Mouse (Mus musculus) midbrain, embryonic 11.5 days (tissue): ENCODE measurements around the gene Tor2a. TPM values are rescaled to one million over a fixed set of nuclear protein-coding genes. Genes with fewer than 3 reads are reported as not detected.
A peak's percentile ranks its signal among the peaks of the same experiment; 100 is the strongest.

ENCODE experiments used
- ATAC-seq: fragments of 200-750 bp; cut with Nextera tagmentation; 2 replicates; pipeline ENCODE4 v1.8.0; 2017; ENCODE audit warnings: moderate TSS enrichment, moderate library complexity; ENCODE audit not compliant: low FRiP score
- DNase-seq: peaks from one replicate; pipeline ENCODE4 v3.0.0; 2015; ENCODE audit warnings: low spot score; ENCODE audit errors: missing footprints
- H3K27ac ChIP-seq: fragments of 300-500 bp; sonication (generic); 2 replicates; pipeline ENCODE4 v1.5.1; 2014; ENCODE audit warnings: low read depth, low read length
- H3K27me3 ChIP-seq: fragments of 300-500 bp; sonication (generic); 2 replicates; pipeline ENCODE4 v1.6.1; 2014; ENCODE audit warnings: mild to moderate bottlenecking, low read length, moderate library complexity, mixed read lengths; ENCODE audit not compliant: control insufficient read depth, insufficient read depth
- H3K36me3 ChIP-seq: fragments of 300-500 bp; sonication (generic); 2 replicates; pipeline ENCODE4 v1.6.1; 2014; ENCODE audit warnings: mild to moderate bottlenecking, low read length, moderate library complexity, mixed read lengths; ENCODE audit not compliant: control insufficient read depth, insufficient read depth
- H3K4me1 ChIP-seq: fragments of 300-500 bp; sonication (generic); 2 replicates; pipeline ENCODE4 v1.6.1; 2014; ENCODE audit warnings: low read length; ENCODE audit not compliant: control insufficient read depth, insufficient read depth
- H3K4me2 ChIP-seq: fragments of 300-500 bp; sonication (generic); 2 replicates; pipeline ENCODE4 v1.6.1; 2014; ENCODE audit warnings: mild to moderate bottlenecking, moderate library complexity
- H3K4me3 ChIP-seq: fragments of 300-500 bp; sonication (generic); 2 replicates; pipeline ENCODE4 v1.5.1; 2014; ENCODE audit warnings: low read depth, low read length
- H3K9ac ChIP-seq: fragments of 300-500 bp; sonication (generic); 2 replicates; pipeline ENCODE4 v1.6.1; 2014; ENCODE audit warnings: low read length
- H3K9me3 ChIP-seq: fragments of 300-500 bp; sonication (generic); 2 replicates; pipeline ENCODE4 v1.6.1; 2016; ENCODE audit warnings: low read length; ENCODE audit not compliant: control insufficient read depth
- WGBS: fragments of 180-500 bp; shearing (Covaris S2); extraction: QIAGEN DNeasy Blood & Tissue Kit; methylation state at CpG from one replicate; pipeline ENCODE4 v1.1.7; 2014; 5-methylcytosine and 5-hydroxymethylcytosine counted together
- polyA plus RNA-seq: library from polyadenylated mRNA; unstranded; fragments of >200 nt; fragmentation: Nextera tagmentation; extraction: Ambion mirVana; gene quantifications from 2 replicates; pipeline ENCODE4 v1.2.1, GENCODE M21; 2014

Tor2a gene
- polyA plus RNA-seq = 47.7 and 51.4 TPM in 2 replicates

DNA sequence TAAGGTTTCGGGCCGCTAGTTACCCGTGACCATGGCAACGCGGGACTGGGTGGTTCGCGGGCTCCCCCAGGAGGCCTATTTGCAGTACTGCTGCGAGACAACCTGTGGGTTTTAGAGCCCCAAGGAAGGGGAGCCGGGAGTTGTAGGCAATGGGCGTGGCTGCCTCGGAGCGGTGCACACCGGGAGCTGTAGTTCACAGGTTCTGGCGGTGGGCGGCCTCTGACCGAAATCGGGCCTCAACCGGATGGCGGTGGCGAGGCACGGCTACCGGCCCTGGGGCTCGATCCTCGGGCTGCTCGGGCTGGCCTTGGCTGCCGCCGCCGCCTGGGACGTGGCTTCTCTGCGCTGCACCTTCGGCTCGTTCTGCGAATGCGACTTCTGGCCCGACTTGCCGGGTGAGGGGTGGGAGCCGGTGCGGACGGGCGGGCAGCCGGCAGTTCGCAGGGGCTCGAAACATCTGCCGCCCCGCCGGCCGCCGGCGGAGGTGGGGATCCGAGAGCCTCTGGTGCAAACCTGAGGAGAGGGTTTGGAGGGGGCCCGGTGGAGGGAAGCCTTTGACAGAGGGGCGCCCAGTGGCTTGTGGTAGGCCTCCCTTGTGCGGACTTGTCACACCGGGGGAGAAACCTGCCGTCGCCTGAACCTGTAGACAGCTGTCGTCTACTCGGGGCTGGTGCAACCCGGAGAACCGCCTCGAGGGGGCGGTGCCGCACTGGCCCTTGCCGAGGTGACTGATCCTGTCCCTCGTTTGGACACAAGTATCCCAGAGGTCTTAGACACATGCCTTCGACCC lies at the start of gene Tor2a:
Tor2a (plus strand) TSS at position 179 of the 790 bp plus-strand sequence.
- Histone ChIP-seq H3K4me3 (peak within 1 kb of the TSS; percentile 61), H3K4me2 (peak within 1 kb of the TSS; percentile 54), H3K27ac (peak within 1 kb of the TSS; percentile 75), H3K9me3 (no peaks in the 10 kb centered on the region), H3K27me3 (0 out of 2 replicates have a peak, but pooled peaks cover 2% of the 10 kb centered on the region), H3K36me3 (peaks cover 4% of the 10 kb centered on the region; the same call in 1 of the 2 replicates), H3K9ac (peak within 1 kb of the TSS; percentile 81), H3K4me1 (peaks cover 7% of the 10 kb centered on the region; the same call in 1 of the 2 replicates)
- ATAC-seq (peak; percentile 93), DNase-seq (peak; percentile 99)
- under 1% methylated on average over 66 of the region's 66 CpGs for WGBS

- Histone ChIP-seq H3K27me3 (no peaks in the 10 kb centered on the region), H3K36me3 (peaks cover 29% of the 10 kb centered on the region), H3K4me2 (no peak overlapping the region), H3K4me3 (no peak overlapping the region), H3K9me3 (no peaks in the 10 kb centered on the region), H3K4me1 (peaks cover 10% of the 10 kb centered on the region), H3K9ac (no peak overlapping the region), H3K27ac (no peak overlapping the region)
- 53% methylated on average over 3 of the region's 3 CpGs for WGBS
- ATAC-seq (no peak), DNase-seq (peak; percentile 93)
Measured at GRCm38 (mm10) chr2:32708643-32709042, 48.4 kb upstream of the Tor2a start.

DNA sequence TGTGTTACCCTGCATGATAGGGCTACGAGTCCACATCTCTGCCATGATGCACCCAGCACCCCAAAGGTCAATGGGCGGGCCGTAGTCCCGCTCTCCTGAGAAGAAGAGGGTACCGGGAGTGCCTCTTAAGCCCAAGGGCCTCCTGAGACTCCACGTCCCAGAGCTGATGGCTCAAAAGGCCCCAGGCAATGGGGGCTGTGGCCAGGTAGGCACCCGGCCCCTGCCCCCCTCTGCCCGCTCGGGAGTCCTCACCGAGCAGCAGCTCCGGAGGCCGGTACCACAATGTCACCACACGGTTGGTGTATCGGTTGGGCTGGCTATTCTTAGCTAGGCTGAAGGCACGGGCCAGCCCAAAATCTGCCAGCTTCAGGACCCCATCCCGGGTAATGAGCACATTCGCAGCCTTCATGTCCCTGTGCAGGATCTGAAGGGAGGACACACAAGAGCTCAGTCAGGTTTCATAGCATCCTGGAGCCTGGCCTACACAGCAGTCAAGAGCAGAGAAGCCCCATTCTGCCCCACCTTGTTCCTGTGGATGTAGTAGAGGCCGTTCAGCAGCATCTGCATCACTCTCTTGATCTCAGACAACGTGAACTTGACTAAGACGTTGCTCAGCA lies 47.4 kb upstream of the Tor2a start:
- no peak overlapping the region for H3K4me2 ChIP-seq
- peaks cover 27% of the 10 kb centered on the region for H3K36me3 ChIP-seq
- no peak for DNase-seq
- no peak for ATAC-seq
- no peak overlapping the region for H3K27ac ChIP-seq
- 95% methylated on average over 20 of the region's 20 CpGs for WGBS
- no peak overlapping the region for H3K9ac ChIP-seq
- H3K4me1 ChIP-seq = peaks cover 16% of the 10 kb centered on the region
- H3K4me3 ChIP-seq = no peak overlapping the region
- H3K27me3 ChIP-seq = no peaks in the 10 kb centered on the region
- no peaks in the 10 kb centered on the region for H3K9me3 ChIP-seq

DNA sequence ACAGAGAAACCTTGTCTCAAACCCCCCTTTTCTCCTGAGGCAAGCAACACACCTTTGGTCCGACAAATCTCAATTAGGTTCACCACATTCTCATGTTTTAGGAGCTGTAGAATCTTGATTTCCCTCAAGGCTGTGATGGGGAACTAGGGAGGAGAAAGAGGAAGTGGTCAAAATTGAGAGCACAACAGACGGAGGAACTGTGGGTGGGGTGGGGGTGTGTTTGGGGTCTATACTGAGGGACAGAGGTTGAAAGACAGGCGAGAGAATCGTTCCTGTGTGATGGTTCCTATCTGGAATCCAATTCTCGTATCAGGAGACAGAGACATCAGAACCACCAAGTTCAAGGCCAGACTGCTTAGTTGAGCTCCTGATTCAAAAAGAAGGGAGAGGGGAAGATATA lies 46.6 kb upstream of the Tor2a start:
- no peak overlapping the region for H3K4me3 ChIP-seq
- H3K4me2 ChIP-seq = no peak overlapping the region
- H3K36me3 ChIP-seq = peaks cover 27% of the 10 kb centered on the region
- DNase-seq = no peak
- no peaks in the 10 kb centered on the region for H3K9me3 ChIP-seq
- H3K27ac ChIP-seq = no peak overlapping the region
- 91% methylated on average over 5 of the region's 5 CpGs for WGBS
- peaks cover 16% of the 10 kb centered on the region for H3K4me1 ChIP-seq
- no peaks in the 10 kb centered on the region for H3K27me3 ChIP-seq
- no peak overlapping the region for H3K9ac ChIP-seq
- ATAC-seq = no peak

DNA sequence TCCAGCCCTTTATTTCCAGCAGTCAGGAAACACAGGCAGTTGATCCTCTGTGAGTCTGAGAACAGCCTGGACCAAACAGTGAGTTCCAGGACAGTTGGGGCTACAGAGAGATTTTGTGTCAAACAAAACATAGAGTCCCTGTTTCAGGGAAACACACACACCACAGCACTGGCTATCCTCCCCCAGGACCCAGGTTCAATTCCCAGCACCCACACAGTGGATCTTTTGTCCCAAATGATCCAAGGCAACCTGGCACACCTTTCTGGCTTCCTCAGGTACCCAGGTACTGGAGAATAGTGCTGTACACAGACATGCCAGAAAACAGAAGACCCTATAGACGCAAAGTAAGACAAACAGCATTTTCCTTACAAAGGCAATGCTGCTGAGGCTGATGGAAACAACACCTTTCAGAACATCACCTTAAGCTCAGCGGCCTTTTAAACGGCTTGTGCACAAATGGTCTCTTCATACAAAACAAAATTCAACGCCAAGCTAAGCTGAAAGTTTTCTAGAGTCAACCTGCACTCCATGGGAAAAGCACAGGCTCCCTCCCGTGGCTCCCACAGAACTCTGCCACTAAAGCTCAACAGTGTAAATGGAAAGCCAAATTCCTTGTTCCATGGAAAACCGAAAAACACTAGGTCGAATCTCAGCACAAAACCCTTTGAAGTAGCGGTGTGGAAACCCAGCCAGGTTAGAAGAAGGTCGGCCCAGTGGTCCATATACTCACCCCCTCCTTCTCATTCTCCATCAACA lies 45.6 kb upstream of the Tor2a start:
- no peak for ATAC-seq
- peak overlapping the region; percentile 92 for H3K4me2 ChIP-seq
- 26% methylated on average over 9 of the region's 9 CpGs for WGBS
- DNase-seq = no peak
- H3K9ac ChIP-seq = peak overlapping the region; percentile 88
- H3K9me3 ChIP-seq = no peaks in the 10 kb centered on the region
- H3K4me1 ChIP-seq = peaks cover 16% of the 10 kb centered on the region
- H3K27me3 ChIP-seq = no peaks in the 10 kb centered on the region
- peaks cover 19% of the 10 kb centered on the region for H3K36me3 ChIP-seq
- no peak overlapping the region for H3K27ac ChIP-seq
- H3K4me3 ChIP-seq = peak overlapping the region; percentile 74

DNA sequence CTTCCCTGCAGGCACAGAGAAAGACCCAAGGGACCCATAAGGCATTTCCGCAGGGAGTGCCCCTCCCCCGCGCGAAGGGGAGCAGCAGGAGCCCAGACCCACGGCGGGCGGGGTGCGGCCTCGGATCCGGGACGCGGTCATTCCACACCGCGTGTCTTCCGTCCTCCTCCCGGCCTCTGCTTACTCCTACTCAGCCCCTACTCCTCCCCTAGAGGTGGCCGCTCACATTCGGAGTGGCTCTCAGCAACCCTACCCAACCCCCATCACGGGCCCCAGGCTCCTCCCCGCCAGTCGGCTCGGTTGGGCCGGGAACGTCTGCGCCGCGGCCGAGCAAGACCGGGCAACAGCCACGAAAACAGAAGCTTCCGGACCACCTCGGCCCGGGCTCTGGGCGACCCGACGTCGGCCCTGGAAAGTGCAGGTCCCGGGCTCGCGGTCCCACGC lies 44.9 kb upstream of the Tor2a start:
- peaks cover 16% of the 10 kb centered on the region for H3K4me1 ChIP-seq
- under 1% methylated on average over 41 of the region's 41 CpGs for WGBS
- no peaks in the 10 kb centered on the region for H3K9me3 ChIP-seq
- H3K36me3 ChIP-seq = peaks cover 15% of the 10 kb centered on the region
- peak overlapping the region; percentile 74 for H3K4me3 ChIP-seq
- H3K27ac ChIP-seq = peak overlapping the region; percentile 94
- H3K4me2 ChIP-seq = peak overlapping the region; percentile 92
- ATAC-seq (peak; percentile 61), DNase-seq (peak; percentile 91)
- peak overlapping the region; percentile 88 for H3K9ac ChIP-seq
- H3K27me3 ChIP-seq = no peaks in the 10 kb centered on the region

GRCm38 (mm10) chr2:32712586-32712933 lies 44.5 kb upstream of the Tor2a start:
- Histone ChIP-seq H3K4me3 (peak overlapping the region; percentile 74), H3K36me3 (peaks cover 15% of the 10 kb centered on the region), H3K4me2 (peak overlapping the region; percentile 92), H3K4me1 (peaks cover 16% of the 10 kb centered on the region), H3K9me3 (no peaks in the 10 kb centered on the region), H3K27me3 (no peaks in the 10 kb centered on the region), H3K9ac (peak overlapping the region; percentile 88), H3K27ac (peak overlapping the region; percentile 94)
- DNase-seq (peak; percentile 99), ATAC-seq (peak; percentile 89)
- WGBS = under 1% methylated on average over 27 of the region's 44 CpGs

DNA sequence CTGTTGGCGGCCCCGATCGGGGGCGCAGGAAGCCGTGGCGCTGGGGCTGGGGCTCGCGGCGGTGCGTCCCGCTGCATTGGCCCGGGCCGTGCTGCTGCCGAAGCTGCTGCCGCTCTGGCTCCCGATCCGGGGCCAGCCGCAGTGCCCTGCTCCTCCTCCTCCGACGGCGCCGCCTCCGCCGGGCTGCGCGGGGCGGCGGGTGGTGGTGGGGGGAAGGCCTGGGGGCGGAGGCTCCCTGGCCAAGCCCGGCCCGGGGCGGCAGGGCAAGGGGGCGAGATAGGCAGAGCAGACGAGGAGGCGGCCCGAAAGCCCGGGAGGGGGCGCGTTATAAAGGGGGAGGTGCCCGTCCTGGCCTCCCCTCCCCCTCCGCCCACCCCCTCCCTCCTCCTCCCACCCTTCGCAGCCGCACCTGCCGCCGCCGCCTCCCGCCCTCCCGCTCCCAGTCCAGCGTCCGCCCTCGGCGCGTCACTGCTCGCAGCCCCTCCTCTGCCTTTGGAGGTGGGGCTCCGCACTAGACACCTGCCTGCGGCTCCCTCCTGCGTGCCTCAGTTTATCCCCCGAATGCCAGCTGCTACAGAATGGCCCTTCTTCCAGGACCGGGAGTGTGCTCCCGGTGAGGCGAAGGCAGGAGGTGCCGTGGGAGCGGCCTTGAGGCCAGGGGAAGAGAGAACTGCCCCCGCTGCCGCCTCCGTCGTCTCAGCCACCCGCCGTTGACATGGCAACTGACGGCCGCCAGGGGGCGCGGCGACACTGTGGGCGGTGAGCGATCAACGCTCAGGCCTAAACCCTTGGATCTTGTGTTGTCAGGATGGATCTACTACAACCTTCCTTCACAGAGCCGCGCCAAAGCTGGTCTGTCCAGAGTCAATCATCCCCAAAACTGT lies 43.9 kb upstream of the Tor2a start, which contains the start of gene Cdk9:
Cdk9 (minus strand) TSS at position 143 of the 884 bp plus-strand sequence.
- H3K27ac ChIP-seq = peak within 1 kb of the TSS; percentile 94
- ATAC-seq (peak; percentile 82), DNase-seq (peak; percentile 99)
- H3K9me3 ChIP-seq = no peaks in the 10 kb centered on the region
- H3K4me3 ChIP-seq = peak within 1 kb of the TSS; percentile 74
- no peaks in the 10 kb centered on the region for H3K27me3 ChIP-seq
- H3K4me1 ChIP-seq = peaks cover 16% of the 10 kb centered on the region
- peaks cover 12% of the 10 kb centered on the region for H3K36me3 ChIP-seq
- H3K4me2 ChIP-seq = peak within 1 kb of the TSS; percentile 92
- 0% methylated on average over 52 of the region's 79 CpGs for WGBS
- H3K9ac ChIP-seq = peak within 1 kb of the TSS; percentile 88
